Mouse (Mus musculus): Measurements from ENCODE around the gene Nos2. TPM values are rescaled to one million over a fixed set of nuclear protein-coding genes. Genes with fewer than 3 reads are reported as not detected.

The Nos2 gene
- under 1 TPM; 0.18 to 0.49 (median 0.40) TPM for total RNA-seq (2022)

DNA sequence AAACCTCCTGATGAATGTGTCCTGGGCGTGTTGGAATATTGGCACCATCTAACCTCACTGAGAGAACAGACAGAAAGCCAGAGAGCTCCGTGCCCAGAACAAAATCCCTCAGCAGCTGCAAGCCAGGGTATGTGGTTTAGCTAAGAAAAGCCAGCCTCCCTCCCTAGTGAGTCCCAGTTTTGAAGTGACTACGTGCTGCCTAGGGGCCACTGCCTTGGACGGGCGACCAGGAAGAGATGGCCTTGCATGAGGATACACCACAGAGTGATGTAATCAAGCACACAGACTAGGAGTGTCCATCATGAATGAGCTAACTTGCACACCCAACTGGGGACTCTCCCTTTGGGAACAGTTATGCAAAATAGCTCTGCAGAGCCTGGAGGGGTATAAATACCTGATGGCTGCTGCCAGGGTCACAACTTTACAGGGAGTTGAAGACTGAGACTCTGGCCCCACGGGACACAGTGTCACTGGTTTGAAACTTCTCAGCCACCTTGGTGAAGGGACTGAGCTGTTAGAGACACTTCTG lies at the start of gene Nos2:
Gene Nos2, plus strand, starts transcription at position 377 of the 529 bp plus-strand sequence.
- DNase-seq (ENCODE audit: low spot score in 2 of 2): no peak

DNA sequence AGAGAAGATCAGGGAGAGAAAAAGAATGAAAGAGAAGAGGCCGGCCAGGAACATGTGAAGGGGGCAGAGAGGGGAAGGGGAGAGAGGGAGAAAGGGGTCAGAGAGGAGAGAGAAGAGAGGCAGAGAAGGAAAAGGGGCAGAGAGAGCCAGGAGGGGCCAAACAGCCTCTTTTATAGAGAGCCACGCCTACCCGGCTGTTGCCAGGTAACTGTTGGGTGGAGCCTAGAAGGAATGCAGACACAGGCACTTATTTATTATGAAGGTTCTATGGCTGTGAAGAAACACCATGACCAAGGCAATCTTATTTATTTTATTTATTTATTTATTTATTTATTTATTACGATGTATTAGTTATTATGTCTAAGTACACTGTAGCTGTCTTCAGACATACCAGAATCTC lies 49.7 kb upstream of the Nos2 start:
- no peak for DNase-seq (ENCODE audit: low spot score in 2 of 2)

DNA sequence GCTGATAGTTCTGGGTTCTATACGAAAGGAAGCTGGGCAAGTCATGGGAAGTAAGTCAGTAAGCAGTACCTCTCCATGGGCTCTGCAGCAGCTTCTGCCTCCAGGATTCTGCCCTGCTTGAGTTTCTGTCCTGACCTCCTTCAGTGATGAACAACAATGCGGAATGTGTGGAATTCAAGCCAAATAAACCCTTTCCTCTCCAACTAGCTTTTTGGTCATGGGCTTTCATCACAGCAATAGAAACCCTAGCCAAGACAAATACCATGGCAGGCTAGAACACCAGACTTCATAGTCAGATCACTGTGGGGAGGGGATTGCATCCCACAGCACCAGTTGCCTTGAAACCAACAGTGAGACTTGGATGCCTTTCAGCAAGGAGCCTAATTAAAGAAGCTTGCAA lies 47.8 kb upstream of the Nos2 start:
- no peak for DNase-seq (ENCODE audit: low spot score in 2 of 2)

GRCm38 (mm10) chr11:78879727-78880126 lies 40.9 kb upstream of the Nos2 start:
- DNase-seq (ENCODE audit: low spot score in 2 of 2): no peak

GRCm38 (mm10) chr11:78886693-78887092 lies 33.9 kb upstream of the Nos2 start:
- no peak for DNase-seq (ENCODE audit: low spot score in 2 of 2)

DNA sequence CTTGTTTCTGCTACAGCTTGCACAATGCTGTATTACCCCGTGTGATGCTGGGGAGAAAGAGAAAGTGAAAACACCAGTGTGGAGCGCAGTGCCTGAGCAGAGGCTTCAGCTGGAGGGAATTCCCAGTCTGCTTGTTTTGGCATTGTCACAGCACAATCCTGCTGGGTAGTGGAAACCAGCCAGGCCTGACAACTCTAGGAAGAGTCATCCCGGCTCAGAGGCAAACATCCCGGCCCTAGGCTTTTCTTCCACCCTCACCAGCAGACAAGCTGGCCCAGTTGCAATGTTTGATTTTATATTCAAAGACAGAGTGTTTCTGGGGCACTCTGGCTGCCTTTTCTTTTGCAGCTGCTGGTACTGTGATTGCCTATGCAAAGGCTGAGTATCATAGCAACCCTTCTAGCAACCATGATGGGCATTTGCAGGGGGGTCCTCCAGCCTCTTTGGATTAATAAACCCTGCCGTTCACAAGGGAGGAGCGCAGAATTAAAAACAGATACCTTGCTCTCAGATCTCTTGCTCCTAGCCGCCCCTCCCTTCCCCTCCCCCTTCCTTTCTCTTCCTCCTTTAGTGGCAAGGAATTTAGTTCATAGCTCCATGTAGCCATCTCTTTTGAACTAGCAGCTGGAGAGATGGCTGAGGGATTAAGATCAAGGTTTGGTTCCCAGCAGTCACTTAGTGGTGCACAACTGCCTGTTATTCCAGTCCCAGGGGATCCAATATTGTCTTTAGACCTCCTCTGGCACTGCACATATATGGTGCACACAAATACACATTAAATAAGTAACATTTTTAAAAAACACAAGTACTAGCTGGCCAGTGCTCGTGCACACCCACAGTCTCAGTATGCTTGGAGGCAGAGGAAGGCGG lies 33.2 kb upstream of the Nos2 start:
- DNase-seq (ENCODE audit: low spot score in 2 of 2): peak; percentile 87 to 91

DNA sequence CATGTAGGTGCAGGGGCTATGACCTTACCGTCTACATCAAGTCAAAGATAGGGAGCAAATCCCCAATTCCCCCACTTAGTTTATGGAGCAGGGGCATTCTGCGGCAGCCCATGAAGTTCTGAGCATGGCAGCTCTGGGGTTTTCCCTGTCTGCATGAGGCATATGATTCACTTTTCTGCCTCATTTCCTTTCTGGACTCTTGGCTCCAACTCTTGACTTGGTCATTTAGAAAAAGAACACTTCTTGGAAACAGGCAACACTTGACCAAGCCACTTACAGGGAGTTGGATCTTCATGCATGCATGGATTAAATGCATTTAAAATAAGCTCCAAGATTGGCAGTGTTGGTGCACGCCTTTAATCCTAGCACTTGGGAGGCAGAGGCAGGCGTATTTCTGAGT lies 31.4 kb upstream of the Nos2 start:
- DNase-seq (ENCODE audit: low spot score in 2 of 2): no peak

- DNase-seq (ENCODE audit: low spot score in 2 of 2): no peak
Measured at GRCm38 (mm10) chr11:78896357-78897123, 24.0 kb upstream of the Nos2 start.

- no peak for DNase-seq (ENCODE audit: low spot score in 2 of 2)
Measured at GRCm38 (mm10) chr11:78915473-78915872, 5.1 kb upstream of the Nos2 start.

DNA sequence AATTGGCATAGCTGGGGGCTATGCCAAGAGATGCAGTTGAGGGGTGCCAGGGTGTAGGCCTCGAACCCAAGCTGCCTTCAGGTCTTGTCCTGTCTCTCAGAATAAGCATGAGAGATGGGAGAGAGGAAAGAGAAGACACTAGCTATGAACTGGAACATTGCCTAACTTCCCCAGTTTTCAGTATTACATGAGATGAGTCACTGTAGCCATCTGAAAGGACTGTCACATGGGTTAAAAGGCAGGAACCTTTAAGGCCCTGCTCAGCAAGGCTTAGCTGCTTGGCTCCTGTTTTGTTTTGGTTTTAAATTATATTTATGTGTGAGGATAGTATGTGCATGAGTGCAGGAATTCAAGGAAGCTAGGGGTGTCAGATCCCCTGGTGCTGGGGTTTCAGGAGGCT lies 4.2 kb upstream of the Nos2 start:
- DNase-seq (ENCODE audit: low spot score in 2 of 2): no peak

- DNase-seq (ENCODE audit: low spot score in 2 of 2): no peak
Measured at GRCm38 (mm10) chr11:78919745-78920144, 842 bp upstream of the Nos2 start.

DNA sequence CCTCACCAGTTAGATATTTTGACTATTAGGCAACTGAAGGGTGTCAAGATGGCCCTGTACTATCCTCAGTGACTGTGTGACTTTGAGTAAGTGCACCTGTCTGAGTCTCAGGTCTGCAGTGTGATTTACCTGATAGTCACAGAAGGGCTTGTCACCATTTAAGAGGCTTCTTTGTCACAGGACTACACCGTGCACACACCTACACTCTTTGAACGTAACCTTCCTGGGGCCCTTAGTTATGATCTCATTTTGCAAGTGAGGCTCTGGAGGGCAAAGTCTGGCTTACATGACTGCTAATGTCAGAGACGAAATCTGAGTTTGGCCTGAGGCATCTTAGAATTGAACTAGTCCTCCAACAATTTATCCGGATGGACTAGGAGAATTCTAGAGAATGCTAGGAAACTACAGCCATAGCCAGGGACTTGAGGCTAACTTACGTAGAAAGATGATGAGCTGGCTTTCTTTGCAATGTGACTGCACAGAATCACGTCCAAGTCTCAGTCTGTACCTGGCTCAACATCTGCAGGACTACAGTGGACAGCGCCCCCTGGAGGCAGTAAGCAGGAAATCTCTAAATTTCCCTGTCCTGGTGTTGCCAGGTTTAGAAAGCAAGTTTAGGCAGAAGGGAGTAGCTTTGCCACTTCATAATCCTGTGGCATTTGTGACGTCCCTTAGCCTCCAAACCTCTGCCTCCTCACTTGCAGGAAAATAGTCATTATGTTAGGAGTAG lies 2.3 kb downstream of the Nos2 start:
- peak; percentile 11 to 28 for DNase-seq (ENCODE audit: low spot score in 2 of 2)

DNA sequence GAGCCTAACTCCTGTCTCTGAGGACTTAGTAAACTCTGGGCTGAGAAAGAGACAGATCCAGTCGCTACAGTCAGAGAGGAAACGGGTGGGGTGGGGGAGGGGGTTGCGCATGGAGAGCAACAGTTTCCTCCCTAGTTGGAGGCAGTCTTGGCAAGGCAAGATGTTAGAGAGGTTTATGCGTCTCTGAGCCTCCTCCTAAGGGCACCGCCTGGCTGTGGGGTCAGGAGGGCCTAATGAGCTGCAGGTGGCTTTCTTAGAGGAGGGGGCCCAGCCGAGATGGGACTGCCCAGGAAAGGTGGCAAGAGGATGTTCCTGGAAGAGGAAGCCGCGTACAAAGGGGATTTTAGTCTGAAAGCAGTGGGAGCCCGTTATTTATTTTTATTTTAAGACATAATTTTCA lies 3.5 kb downstream of the Nos2 start:
- no peak for DNase-seq (ENCODE audit: low spot score in 2 of 2)

DNA sequence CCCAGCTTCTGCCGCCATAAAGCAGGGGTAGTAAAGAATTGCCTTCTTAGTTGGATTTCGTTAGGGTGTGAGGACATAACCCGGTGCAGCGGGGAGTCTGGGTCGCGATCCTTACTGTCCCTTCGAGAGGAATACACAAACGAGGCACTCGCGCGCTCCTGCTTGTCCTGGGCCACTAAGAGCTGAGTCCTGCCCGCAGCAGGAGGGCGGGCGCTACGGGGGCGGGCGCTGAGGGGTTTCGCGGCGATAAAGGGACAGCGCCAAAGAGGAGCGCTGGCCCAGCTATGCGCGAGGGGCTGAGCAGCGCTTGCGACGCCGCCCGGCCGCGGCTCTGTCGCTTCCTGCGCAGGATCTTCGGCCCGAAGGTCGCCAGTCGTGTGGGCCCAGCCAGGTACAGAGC lies 4.3 kb downstream of the Nos2 start:
- DNase-seq (ENCODE audit: low spot score in 2 of 2): no peak

GRCm38 (mm10) chr11:78929345-78929744 lies 8.8 kb downstream of the Nos2 start:
- peak in 1 of 2 experiments; percentile 28 for DNase-seq (ENCODE audit: low spot score in 2 of 2)

DNA sequence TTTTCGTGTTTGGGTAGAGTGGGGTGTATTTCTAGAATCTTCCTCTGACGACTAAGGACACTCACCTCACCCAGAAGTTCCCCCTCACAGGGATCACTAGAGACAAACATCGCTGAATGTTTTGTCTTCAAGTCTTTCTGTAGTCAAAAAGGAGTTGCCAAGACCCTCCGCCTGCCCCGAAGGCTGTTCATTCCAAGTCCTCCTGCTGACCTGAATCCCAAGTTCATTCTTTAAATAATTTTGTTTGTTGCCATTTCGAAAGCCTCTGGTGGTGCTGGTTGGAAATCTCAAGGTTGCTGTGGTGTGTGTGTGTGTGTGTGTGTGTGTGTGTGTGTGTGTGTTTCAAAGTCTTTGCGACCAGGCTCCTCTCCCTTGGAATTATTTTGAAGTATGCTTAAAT lies 13.7 kb downstream of the Nos2 start:
- DNase-seq (ENCODE audit: low spot score in 2 of 2): no peak

DNA sequence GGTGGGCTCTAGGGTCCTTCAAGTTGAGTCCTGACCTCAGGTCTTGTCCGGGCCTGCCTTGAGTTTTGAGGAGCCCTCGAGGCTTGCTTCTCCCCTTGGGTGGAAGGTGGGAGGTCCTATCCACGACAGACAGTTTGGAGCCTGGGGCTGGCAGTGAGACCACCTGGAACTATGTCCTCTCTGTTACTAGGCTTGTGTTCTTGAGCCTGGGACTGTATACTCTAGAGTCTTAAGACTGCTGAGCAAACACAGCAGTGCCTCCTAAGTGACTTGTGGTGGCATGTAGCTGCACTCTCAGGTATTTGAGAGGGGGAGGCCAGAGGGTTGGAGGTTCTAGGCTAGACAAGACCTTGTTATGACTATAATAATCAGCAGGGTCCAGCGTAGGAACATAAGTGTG lies 14.1 kb downstream of the Nos2 start:
- no peak for DNase-seq (ENCODE audit: low spot score in 2 of 2)

GRCm38 (mm10) chr11:78935178-78935577 lies 14.6 kb downstream of the Nos2 start:
- no peak for DNase-seq (ENCODE audit: low spot score in 2 of 2)

GRCm38 (mm10) chr11:78943083-78943482 lies 22.5 kb downstream of the Nos2 start:
- DNase-seq (ENCODE audit: low spot score in 2 of 2): no peak

DNA sequence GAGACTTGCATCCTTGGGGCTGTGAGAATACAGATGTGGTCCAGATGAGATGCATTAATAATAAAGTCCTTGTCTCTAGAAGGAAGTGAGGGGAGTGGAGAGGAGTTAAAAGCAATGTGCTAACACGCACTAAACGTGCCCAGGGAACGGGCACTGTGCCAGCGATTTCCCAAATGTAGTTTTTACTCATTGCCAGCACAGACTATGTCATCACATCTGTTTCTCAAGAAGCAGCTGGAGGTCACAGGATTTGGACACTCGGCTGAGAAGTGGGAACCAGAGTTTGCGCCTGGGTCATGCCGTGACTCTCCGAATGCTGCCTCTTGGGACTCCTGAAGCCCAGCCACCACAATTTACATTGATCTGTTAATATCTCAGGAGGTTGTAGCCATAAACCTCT lies 29.8 kb downstream of the Nos2 start:
- no peak for DNase-seq (ENCODE audit: low spot score in 2 of 2)

- no peak for DNase-seq (ENCODE audit: low spot score in 2 of 2)
Measured at GRCm38 (mm10) chr11:78952467-78952866, 31.9 kb downstream of the Nos2 start.

DNA sequence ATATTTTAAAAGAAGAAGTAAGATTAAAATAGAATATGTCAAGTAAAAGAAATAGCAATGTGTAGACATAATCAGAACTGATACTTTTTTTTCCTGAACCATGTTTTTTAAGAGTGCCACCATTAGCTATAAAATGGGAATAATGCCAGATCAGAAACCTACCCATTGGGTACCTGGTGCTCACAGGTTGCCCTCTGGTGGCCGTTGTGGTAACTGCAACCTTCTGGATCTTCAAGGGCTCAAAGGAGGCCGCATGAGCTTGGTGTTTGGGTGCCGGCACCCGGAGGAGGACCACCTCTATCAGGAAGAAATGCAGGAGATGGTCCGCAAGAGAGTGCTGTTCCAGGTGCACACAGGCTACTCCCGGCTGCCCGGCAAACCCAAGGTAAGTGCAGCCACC lies 35.7 kb downstream of the Nos2 start:
- peak; percentile 65 to 91 for DNase-seq (ENCODE audit: low spot score in 2 of 2)

All from layer of hippocampus, adult 8-10 months (tissue).